Mouse (Mus musculus): ENCODE measurements around the gene S100a5.

S100a5 gene

GRCm38 (mm10) chr3:90608223-90608622 lies at the start of gene S100a5:
Gene S100a5 (plus strand): TSS chr3:90608523.
- DNase-seq (ENCODE audit: low spot score in 2 of 2), result no peak

- DNase-seq (ENCODE audit: low spot score in 2 of 2), result no peak
These were observed 48.2 kb upstream of the S100a5 start, which contains the start of gene S100a3 for GRCm38 (mm10) chr3:90560008-90560628. Gene S100a3 (plus strand): TSS chr3:90560578.

DNA sequence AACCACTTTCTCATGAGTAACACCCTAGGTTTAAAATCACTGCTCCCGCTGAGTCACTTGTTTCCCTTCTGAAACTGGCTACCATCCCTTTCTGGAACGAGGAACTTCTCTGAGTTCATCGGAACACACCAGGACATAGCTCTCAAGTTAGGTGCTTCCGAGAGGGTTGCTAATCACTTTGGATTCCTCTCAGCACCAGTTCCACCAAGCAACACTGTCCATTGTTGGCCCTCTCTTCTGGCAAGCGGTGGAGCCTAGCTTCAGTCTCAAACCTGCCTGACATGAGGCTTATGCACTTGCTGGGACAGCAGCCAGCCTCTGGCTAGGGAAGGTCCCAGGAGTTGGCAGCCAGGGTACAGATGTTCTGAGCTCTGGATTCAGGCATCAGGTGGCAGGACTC lies 33.6 kb upstream of the S100a5 start:
- no peak for DNase-seq (ENCODE audit: low spot score in 2 of 2)

GRCm38 (mm10) chr3:90575320-90575719 lies 33.0 kb upstream of the S100a5 start:
- no peak for DNase-seq (ENCODE audit: low spot score in 2 of 2)

- DNase-seq (ENCODE audit: low spot score in 2 of 2), result no peak
These were observed 31.8 kb upstream of the S100a5 start for GRCm38 (mm10) chr3:90576351-90577001.

GRCm38 (mm10) chr3:90579433-90579832 lies 28.9 kb upstream of the S100a5 start:
- no peak for DNase-seq (ENCODE audit: low spot score in 2 of 2)

GRCm38 (mm10) chr3:90581141-90581540 lies 27.2 kb upstream of the S100a5 start:
- DNase-seq (ENCODE audit: low spot score in 2 of 2), result no peak

DNA sequence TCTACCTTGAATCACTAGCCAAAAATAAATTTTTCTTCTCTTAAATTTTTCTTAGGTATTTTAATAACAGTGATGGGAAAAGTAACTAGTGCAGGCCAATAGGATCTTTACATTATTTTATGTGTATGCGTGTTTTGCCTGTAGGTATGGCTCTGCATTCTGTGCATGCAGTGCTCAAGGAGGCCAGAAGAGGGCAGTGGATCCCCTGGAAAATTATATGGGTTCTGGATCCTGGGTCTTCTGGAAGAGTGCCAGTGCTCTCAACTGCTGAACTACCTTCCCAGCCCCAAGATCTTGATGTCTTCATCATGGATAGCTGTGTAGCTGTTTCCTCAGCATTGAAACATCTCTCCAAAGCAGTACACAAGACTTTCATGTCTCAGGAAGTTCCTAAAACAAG lies 26.2 kb upstream of the S100a5 start:
- DNase-seq (ENCODE audit: low spot score in 2 of 2), result no peak

DNA sequence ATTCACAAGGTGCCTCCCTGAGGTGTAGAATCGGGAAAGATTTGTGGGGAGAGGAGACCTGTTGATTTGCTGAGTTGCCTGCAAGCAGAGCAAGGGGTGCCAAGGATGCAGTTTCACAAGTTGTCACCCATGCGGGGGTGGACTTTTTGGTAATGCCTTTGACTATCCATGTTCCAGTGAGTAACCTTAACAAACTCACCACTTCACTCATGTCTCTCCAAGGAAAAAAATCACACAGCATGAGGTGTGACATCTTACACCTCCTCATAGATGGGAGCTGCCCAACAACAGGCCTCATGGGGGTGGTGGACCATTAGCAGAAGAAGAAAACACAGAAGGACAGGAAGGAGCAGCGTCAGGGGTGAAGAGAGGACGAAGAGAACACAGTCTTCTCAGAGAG lies 25.8 kb upstream of the S100a5 start:
- DNase-seq (ENCODE audit: low spot score in 2 of 2), result no peak

- DNase-seq (ENCODE audit: low spot score in 2 of 2), result no peak
These were observed 24.4 kb upstream of the S100a5 start for GRCm38 (mm10) chr3:90583893-90584292.

DNA sequence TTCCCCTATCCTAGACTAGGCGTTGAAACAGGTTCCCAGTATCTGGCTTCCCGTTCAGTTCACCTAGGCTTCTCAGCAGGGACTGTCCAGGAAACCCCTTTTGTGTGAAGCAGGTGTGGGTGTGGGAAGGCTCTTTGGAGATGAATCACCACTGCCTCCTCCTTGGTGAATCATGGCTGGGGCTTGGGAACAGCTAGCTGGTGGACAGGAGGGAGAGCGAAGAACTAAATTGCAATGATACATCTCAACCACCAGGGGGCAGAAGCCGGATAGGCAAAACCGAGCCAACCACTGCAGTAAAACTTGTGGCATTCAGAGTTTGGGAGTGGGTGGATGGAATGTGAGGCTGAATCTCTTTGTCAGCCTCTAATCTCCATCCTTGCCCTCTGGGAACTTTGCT lies 22.7 kb upstream of the S100a5 start:
- DNase-seq (ENCODE audit: low spot score in 2 of 2), result peak; percentile 51 to 54

GRCm38 (mm10) chr3:90586016-90586643 lies 22.2 kb upstream of the S100a5 start:
- DNase-seq (ENCODE audit: low spot score in 2 of 2), result peak in 1 of 2 experiments; percentile 35

DNA sequence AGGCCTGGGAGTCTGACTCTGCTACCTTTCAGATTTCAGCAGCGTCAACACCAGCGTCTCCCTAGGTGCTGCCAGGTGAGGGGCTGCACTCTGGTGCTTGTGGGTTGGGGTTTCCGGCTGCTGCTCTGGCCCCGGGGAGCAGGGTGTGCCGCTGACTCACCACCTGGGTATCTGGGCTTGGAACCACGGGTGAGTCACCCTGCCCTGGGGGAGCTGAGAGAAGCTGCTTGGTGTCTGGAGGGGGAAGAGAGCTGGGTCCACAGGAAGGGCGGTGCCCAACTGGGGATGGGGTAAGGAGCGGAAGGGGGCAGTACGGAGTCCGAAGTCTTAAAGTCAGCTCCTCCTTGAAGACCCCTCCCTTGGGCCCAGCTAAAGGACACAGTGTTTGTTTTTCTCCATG lies 21.4 kb upstream of the S100a5 start:
- peak; percentile 94 to 95 for DNase-seq (ENCODE audit: low spot score in 2 of 2)

DNA sequence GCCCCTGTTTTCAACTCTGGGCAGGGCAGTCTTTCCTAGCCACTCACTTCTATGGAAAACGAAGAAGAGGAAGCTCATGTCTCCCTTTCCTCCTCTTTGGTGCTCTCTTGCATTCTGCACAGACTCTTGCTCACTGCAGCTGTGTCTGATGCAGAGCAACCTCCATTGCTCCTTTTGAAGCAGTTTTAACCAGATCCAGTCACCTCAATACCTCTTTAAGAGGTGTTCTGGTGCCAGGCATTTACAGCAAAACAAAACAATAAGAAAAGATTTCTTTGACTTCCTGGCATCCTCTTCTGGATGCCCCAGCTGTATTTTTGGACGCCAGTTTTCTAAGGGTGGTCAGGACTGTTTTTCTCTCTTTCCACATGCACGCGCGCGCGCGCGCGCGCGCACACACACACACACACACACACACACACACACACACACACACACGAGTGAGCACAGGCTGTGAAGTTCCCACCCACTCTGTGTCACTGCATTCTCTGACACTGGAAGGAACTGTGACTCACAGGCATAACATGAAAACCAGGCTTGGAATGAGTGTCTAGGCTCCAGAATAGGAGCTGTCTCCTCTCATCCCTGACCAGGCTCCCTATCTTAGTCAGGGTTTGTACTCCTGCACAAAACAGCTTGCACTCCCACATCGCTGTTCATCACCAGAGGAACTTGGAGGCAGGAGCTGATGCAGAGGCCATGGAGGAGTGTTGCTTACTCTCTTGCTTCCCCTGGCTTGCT lies 20.8 kb upstream of the S100a5 start:
- peak; percentile 40 to 50 for DNase-seq (ENCODE audit: low spot score in 2 of 2)

- peak; percentile 28 to 32 for DNase-seq (ENCODE audit: low spot score in 2 of 2)
These were observed 18.9 kb upstream of the S100a5 start for GRCm38 (mm10) chr3:90589390-90589789.

GRCm38 (mm10) chr3:90589947-90590346 lies 18.4 kb upstream of the S100a5 start, which contains the start of gene S100a2:
Gene S100a2 (plus strand): TSS chr3:90590247.
- no peak for DNase-seq (ENCODE audit: low spot score in 2 of 2)

DNA sequence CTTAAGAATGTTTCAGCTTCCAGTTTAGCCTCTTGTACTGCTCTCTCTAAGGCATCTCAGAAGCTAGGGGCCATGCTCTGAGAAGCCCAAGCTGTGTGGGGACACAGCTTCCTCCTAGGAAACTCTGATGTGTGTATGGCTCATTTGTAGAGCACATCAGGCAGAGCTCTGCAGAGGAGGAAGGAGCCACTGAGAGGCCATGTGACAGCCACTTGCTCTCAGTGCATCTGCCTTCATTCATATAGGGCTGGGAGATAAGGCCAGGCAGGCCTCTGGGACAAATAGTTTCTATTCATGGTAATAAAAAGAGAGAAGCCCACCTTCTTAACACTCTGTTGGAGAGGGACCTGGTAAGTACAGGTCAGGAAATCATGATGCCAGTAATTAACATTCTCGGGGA lies 13.9 kb upstream of the S100a5 start:
- no peak for DNase-seq (ENCODE audit: low spot score in 2 of 2)

- no peak for DNase-seq (ENCODE audit: low spot score in 2 of 2)
These were observed 12.8 kb upstream of the S100a5 start for GRCm38 (mm10) chr3:90595556-90595955.

- no peak for DNase-seq (ENCODE audit: low spot score in 2 of 2)
These were observed 11.5 kb upstream of the S100a5 start for GRCm38 (mm10) chr3:90596810-90597209.

GRCm38 (mm10) chr3:90597736-90598135 lies 10.6 kb upstream of the S100a5 start:
- DNase-seq (ENCODE audit: low spot score in 2 of 2), result no peak

GRCm38 (mm10) chr3:90598212-90598611 lies 10.1 kb upstream of the S100a5 start:
- DNase-seq (ENCODE audit: low spot score in 2 of 2), result no peak

GRCm38 (mm10) chr3:90599401-90599800 lies 8.9 kb upstream of the S100a5 start:
- no peak for DNase-seq (ENCODE audit: low spot score in 2 of 2)
